Mouse (Mus musculus): ENCODE measurements around the gene Mybpc2. TPM values are rescaled to one million over a fixed set of nuclear protein-coding genes. Genes with fewer than 3 reads are reported as not detected.

Gene Mybpc2
- 0.01 TPM in 1 of 2 replicates, not detected in the other for polyA plus RNA-seq (2012; rRNA removed)

DNA sequence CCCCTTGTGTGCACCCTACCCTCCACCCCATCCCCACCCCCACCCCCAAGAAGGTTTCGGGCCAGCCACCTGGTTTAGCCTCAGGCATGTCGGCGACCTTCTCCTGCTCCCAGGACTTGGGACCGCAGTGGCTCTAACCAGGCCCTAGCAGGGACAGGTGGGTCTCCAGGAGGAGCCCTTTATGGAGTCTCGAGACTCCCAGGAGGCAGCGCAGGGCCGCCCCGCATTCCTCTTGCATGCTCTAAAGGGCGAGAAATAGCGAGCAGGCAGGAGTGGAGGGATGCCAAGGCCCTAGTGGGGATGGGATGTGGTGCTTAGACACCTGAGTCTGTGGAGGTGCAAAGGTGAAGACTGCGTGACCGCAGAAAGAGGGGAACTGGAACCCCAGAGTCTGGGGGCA lies at the start of gene Mybpc2:
Mybpc2 (minus strand) TSS at position 155 of the 400 bp plus-strand sequence.

DNA sequence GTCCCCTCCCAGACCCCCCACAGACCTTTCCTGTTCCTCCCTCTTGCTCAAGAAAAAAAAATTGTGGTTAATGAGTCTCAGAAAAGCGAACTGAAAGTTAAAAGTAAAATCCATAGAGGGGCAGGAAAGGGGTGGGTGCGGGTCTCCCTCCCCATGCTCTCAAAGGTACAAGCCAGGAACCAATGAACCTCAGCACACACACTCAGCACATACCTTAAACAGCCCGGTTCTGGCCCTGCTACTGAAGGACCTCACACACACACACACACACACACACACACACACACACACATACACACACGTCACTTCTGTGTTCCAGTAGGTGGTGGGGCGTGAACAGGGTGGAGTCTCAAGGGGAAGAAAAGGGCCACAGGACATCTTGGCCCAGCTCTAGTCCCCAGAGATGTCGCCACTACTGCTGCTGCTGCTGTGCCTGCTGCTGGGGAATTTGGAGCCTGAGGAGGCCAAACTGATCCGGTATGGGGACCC lies 47.8 kb upstream of the Mybpc2 start, which contains the start of gene Napsa:
Napsa (plus strand) TSS at position 168 of the 489 bp plus-strand sequence.

DNA sequence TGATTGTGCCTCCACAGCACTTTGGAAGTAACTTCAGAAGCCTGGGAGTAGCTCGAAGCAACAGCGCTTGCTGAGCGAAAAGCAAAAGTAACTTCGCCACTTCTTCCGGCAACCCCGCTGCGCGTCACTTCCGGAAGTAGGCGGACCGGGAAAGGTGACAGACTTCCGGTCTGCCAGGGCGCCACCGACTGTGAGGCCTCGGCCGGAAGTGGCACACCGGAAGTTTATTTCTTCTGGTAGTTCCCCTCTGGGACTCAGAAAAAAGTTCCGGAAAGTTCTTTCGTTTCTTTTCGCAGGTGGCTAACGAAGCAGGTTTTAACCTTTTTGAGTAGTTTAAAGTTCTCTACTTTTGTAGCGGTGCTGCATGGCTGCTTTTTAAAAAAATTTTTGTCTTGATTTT lies 29.4 kb upstream of the Mybpc2 start, which contains the start of gene Nr1h2:
Nr1h2 (minus strand) TSS at position 126 of the 400 bp plus-strand sequence.

DNA sequence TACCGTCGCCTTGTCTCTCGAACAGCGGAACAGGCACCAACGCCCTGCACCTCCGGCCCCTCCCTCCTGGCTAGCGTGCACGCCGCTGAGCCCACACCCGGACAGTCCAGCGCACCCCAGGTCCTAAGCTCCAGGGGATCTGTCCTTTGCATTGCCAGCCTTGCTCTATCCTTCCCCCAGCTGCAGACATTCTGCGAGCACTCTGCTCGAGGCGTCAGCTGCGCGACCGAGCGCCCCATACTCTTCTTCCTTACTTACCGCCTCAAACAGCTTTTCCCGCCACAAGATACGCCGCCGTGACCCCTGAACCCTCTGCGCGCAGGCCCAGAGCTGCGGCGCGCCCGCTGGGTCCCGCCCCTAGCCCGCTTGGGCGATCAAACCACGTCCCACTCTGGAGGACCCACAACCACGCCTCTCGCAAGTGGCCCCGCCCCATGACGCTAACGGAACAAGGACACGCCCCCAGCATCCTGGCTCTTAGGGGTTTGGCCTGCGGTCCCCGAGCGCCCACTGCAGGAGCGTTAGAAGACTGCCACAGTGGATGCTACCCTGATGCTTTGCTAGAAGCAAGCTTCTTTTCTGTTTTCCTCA lies 24.1 kb upstream of the Mybpc2 start, which contains the start of gene Pold1:
Pold1 (minus strand) TSS at position 353 of the 591 bp plus-strand sequence.

DNA sequence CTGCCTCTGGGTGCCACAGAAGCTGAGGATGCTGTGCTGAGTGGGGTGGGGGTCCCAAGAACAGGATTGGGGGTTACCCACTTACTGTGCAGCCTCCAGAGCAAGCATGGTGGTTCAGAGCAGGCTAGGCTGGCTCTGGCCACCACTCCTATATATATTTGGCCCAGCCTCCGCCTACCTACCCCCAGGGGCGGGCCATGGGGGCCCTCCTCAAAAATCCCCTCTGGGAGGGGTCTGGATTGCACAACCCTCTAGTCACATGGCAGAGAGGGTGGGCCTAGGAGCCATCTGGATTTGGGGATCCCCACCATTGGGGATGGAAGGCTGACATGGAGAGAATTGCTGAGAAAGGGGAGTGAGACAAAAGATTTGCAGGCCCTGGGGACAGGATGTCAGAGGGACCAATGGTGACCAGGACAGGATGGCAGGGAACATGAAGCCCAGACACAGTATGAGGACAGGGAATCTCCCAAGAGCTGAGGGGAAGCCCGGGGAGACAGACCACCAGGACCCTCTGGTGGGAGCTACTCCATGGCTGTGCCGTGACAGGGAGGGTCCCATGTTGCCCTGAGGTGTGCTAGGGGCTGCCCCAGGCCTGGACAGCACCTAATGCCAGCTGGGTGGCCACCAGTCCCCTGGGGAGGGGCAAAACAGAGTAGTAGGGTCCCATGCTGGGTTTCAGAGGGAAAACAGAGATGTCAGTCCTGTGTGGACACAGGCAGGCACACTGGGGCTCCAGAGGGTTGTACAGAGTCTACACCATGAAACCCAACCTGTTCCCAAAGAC lies 7.7 kb upstream of the Mybpc2 start, which contains the start of gene Spib:
Spib (minus strand) TSS at position 126 of the 787 bp plus-strand sequence.

DNA sequence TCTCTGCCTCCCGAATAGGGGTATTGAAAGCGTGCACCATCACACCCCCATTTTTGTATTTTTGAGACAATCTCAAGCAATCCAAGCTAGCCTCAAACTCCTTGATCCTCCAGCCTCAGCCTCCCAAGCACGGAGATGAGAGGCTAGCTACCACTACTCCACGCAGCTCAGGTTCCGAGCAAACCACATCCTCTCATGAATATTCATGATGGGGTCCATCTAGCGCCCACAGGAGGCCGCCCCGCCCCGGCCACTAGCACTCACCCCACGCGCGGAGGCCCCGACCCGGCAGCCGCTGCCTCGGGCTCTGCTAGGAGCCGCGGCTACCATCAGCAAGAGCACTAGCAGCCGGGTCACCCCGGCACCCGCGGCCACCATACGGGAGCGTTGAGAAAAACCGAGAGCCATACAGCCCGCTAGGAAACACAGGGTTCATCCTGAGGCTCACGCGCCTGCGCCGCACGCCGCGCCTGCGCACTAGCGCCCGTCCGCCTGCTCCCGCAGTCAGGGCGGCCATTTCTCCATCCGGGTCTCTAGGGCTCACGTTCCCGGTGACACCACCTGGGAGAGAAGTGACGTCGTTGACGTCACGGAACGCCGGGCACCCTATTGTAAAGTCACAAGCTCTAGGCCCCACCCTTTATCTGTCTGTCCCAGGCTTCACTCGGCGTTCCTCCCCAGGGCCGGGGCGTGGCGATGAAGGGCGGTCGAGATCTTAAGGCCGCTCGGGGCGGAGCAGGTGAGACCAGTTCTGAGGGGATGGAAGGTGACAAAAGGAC lies 28.3 kb downstream of the Mybpc2 start, which contains the start of the genes Emc10 and Fam71e1:
Emc10 (minus strand) TSS at position 538 of the 779 bp plus-strand sequence.
Fam71e1 (plus strand) TSS at position 590 of the 779 bp plus-strand sequence.

DNA sequence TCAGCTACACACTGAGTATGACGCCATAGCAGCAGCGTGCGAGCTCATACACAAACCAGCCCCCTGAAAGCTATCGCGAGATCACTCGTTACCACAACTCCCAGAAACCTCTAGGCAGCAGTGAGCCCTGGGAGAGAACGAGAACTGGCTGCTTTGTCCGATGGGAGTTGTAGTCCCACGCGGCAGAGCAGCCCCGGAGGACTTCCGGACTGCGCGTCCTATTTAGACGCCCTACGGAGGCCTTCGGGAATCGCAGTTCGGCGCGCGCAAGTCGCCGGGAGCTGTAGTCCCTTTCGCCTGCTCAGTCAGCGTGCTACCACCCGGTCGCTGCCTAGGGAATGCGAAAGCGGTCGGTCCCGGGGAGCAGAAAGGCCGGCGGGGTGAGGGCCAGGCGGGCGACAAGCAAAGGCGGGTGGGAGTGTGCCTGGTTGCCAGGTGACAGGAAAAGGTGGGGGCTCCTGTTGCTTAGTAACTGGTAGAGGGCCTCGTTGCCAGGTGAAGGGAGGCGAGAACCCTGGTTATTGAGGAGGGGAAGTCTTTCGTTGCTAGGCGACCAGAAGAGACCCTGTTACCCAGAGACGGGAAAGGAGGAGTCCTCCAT lies 56.5 kb downstream of the Mybpc2 start, which contains the start of gene Josd2:
Josd2 (plus strand) TSS at position 170 of the 601 bp plus-strand sequence.

DNA sequence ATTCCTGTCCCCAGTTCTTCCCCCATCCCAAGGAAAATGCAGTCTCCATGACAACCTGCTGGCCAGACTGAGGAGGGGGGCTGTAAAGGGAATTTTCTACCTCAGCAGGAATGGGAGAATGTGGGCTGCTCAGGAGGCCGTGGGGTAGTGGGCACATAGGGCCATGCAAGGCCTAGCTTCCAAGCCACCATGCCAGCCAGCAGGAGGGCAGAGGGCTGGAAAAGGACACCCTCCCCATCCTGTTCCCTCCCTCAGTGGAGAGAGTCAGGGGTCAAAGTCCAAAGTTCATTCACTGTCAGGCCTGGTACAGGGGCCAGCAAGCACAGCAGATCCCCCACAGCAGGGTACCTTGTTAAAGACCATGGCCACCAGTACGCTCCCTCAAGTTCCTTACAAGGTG lies 59.3 kb downstream of the Mybpc2 start, which contains the start of gene Aspdh:
Aspdh (plus strand) TSS at position 281 of the 400 bp plus-strand sequence.

Other genes starting within 250 kb of the Mybpc2 start
- 1.2 and 1.5 TPM in 2 replicates for gene Clec11a, start 217.8 kb downstream of the Mybpc2 start, polyA plus RNA-seq (2012; rRNA removed)
- 7.0 and 8.0 TPM in 2 replicates for gene Shank1, start 214.4 kb downstream of the Mybpc2 start, polyA plus RNA-seq (2012; rRNA removed)
- 1.9 and 2.4 TPM in 2 replicates for gene Syt3, start 140.6 kb downstream of the Mybpc2 start, polyA plus RNA-seq (2012; rRNA removed)
- gene 1700008O03Rik, start 138.8 kb downstream of the Mybpc2 start, polyA plus RNA-seq (2012; rRNA removed), result 2.5 and 6.3 TPM in 2 replicates
- 62.6 and 90.8 TPM in 2 replicates for gene Lrrc4b, start 95.6 kb downstream of the Mybpc2 start, polyA plus RNA-seq (2012; rRNA removed)
- gene Aspdh, start 59.3 kb downstream of the Mybpc2 start, polyA plus RNA-seq (2012; rRNA removed), result 7.5 and 7.7 TPM in 2 replicates
- 91.6 and 95.2 TPM in 2 replicates for gene Josd2, start 56.7 kb downstream of the Mybpc2 start, polyA plus RNA-seq (2012; rRNA removed)
- 102 and 117 TPM in 2 replicates for gene Emc10, start 28.1 kb downstream of the Mybpc2 start, polyA plus RNA-seq (2012; rRNA removed)
- gene Fam71e1, start 28.1 kb downstream of the Mybpc2 start, polyA plus RNA-seq (2012; rRNA removed), result 28.7 and 40.6 TPM in 2 replicates
- gene Spib, start 7.4 kb upstream of the Mybpc2 start, polyA plus RNA-seq (2012; rRNA removed), result 0.07 and 0.09 TPM in 2 replicates
- 107 and 108 TPM in 2 replicates for gene Pold1, start 24.2 kb upstream of the Mybpc2 start, polyA plus RNA-seq (2012; rRNA removed)
- 76.6 and 80.4 TPM in 2 replicates for gene Nr1h2, start 29.3 kb upstream of the Mybpc2 start, polyA plus RNA-seq (2012; rRNA removed)
- gene Napsa, start 47.7 kb upstream of the Mybpc2 start, polyA plus RNA-seq (2012; rRNA removed), result 0.13 and 0.20 TPM in 2 replicates
- 8.0 and 8.3 TPM in 2 replicates for gene Kcnc3, start 66.0 kb upstream of the Mybpc2 start, polyA plus RNA-seq (2012; rRNA removed)
- gene Myh14, start 146.2 kb upstream of the Mybpc2 start, polyA plus RNA-seq (2012; rRNA removed), result 1.2 TPM in 2 replicates
- gene Izumo2, start 184.1 kb upstream of the Mybpc2 start, polyA plus RNA-seq (2012; rRNA removed), result not detected in 2 replicates
- gene Vrk3, start 223.8 kb upstream of the Mybpc2 start, polyA plus RNA-seq (2012; rRNA removed), result 29.7 and 35.3 TPM in 2 replicates
- 2.1 and 2.2 TPM in 2 replicates for gene Zfp473, start 226.4 kb upstream of the Mybpc2 start, polyA plus RNA-seq (2012; rRNA removed)